ENCODE assay signal across 11 mouse cellular contexts in the genomic region with DNA sequence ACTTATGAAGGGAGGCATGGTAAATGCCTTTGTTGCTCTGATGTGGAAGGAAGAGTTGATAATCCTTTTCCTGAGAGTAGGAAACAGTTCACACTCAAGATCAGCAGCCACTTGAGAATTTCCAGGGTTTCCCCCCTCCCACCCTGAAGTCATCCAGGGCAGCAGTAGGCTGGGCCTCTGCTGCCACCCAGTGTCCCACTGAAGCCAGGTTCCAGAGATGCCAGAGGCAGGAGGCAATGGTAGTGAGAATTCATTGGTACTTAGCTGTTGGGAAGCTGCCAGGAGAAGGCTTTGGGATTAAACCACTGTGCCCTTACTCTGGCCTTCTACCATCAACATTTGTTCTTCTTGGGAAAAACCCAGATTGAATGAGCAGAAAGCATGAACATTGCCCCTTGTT. TPM values are rescaled to one million over a fixed set of nuclear protein-coding genes. Genes with fewer than 3 reads are reported as not detected.
DNase-seq lines count a peak whose midpoint lies in the region; ATAC-seq and TF ChIP-seq lines count a peak whose summit lies in the region.
"Had no signal": no experiment of that assay in that cellular context is flagged by ENCODE, and none has a peak within 500 bp of the region (broad histone marks: within the 10 kb centered on the region; RNA-seq: fewer than 3 reads in every experiment).

No protein-coding gene starts in this region.

- no peaks in the 10 kb centered on the region for H3K36me3 ChIP-seq in intestine, embryonic 16.5 days (ENCODE audit: control insufficient read depth, insufficient read depth, low read length)
- H3K36me3 ChIP-seq: hindbrain, embryonic 13.5 days; midbrain, embryonic 13.5 days had no signal

- no peaks in the 10 kb centered on the region for H3K9me3 ChIP-seq in intestine, embryonic 16.5 days (ENCODE audit: control insufficient read depth, low read length)
- H3K9me3 ChIP-seq: hindbrain, embryonic 13.5 days; midbrain, embryonic 13.5 days had no signal

- H3K27me3 ChIP-seq in Patski = no peaks in the 10 kb centered on the region
- no peaks in the 10 kb centered on the region for H3K27me3 ChIP-seq in intestine, embryonic 16.5 days (replicated peaks; ENCODE audit: control insufficient read depth, insufficient read depth, low read length)
- H3K27me3 ChIP-seq: hindbrain, embryonic 13.5 days; midbrain, embryonic 13.5 days had no signal

- H3K4me2 ChIP-seq in intestine, embryonic 16.5 days (ENCODE audit: low read depth, low read length) = no peak overlapping the region
- H3K4me2 ChIP-seq: hindbrain, embryonic 13.5 days; midbrain, embryonic 13.5 days had no signal

- H3K4me3 ChIP-seq in layer of hippocampus, adult 2 months = no peak overlapping the region
- no peak overlapping the region for H3K4me3 ChIP-seq in intestine, embryonic 16.5 days (ENCODE audit: low read length)
- H3K4me3 ChIP-seq: hindbrain, embryonic 13.5 days; midbrain, embryonic 13.5 days had no signal

- no peak for DNase-seq in frontal cortex, postnatal 10 days (ENCODE audit: low spot score in 2 of 2)
- DNase-seq in layer of hippocampus, adult 2 months (ENCODE audit: low spot score in 2 of 2) = no peak
- DNase-seq in layer of hippocampus, adult 11-12 months (ENCODE audit: low spot score) = no peak
- no peak for DNase-seq in Patski (ENCODE audit: low read depth, low spot score)
- DNase-seq in lung, postnatal 4 days = peak; percentile 21 to 25
- no peak for DNase-seq in urinary bladder, postnatal 25 days (ENCODE audit: low spot score)
- DNase-seq: spleen, adult 18-20 months had no signal

- H3K27ac ChIP-seq in layer of hippocampus, adult 2 months = no peak overlapping the region
- no peak overlapping the region for H3K27ac ChIP-seq in intestine, embryonic 16.5 days (ENCODE audit: low read length)
- H3K27ac ChIP-seq: hindbrain, embryonic 13.5 days; midbrain, embryonic 13.5 days had no signal

- no peaks in the 10 kb centered on the region for H3K4me1 ChIP-seq in intestine, embryonic 16.5 days (ENCODE audit: control insufficient read depth, insufficient read depth, low read length)
- H3K4me1 ChIP-seq: hindbrain, embryonic 13.5 days; midbrain, embryonic 13.5 days had no signal

- peak; percentile 75 for TF ChIP-seq CTCF in layer of hippocampus, adult 2 months (conservative IDR thresholded peaks at IDR 0.05)
- peak; percentile 81 for TF ChIP-seq CTCF in Patski (IDR thresholded peaks at IDR 0.05)

- CTCF ChIA-PET in Patski (lab: Charles Lee) = interaction anchor here (0.6 to 1.5 kb wide), 3 partner anchors 14 to 36 kb away, joined by 3 read pairs; no protein-coding TSS in a partner anchor

- POLR2A ChIA-PET in Patski (lab: Charles Lee) = no interaction called here

- ATAC-seq in frontal cortex, adult (ENCODE audit: low TSS enrichment) = peak; percentile 98
- peak; percentile 65 for ATAC-seq in Patski
- ATAC-seq in intestine, embryonic 16.5 days = no peak
- ATAC-seq: midbrain, embryonic 13.5 days had no signal

- in situ Hi-C loops in Patski (cut with MboI; ENCODE audit: low pct_unique_long_range_greater_than_20kb) = no loop called here

- no peak overlapping the region for H3K9ac ChIP-seq in intestine, embryonic 16.5 days (ENCODE audit: low read depth, low read length)
- H3K9ac ChIP-seq: hindbrain, embryonic 13.5 days; midbrain, embryonic 13.5 days had no signal

RNA-seq across cellular contexts. Expression of a gene that starts 18.9 kb away (rescaled TPM):
- 10 to 100 TPM; 55.2 to 60.0 TPM for total RNA-seq in layer of hippocampus, adult 2 months (2021)
- 62.2 TPM for polyA plus RNA-seq in Patski (2021)
- polyA plus RNA-seq in intestine, embryonic 16.5 days (2015; fragmentation: Nextera tagmentation; extraction: Ambion mirVana) = 70.3 and 74.6 TPM in 2 replicates

Comparison
In these comparisons a context has a peak if more than half of its experiments do, and no peak if none do; other contexts are left out.
1. DNase-seq: peak in lung, postnatal 4 days (2 of 2); none in frontal cortex, postnatal 10 days (0 of 2), layer of hippocampus, adult 2 months (0 of 2), layer of hippocampus, adult 11-12 months (single experiment), Patski (single experiment) and urinary bladder, postnatal 25 days (single experiment).